Mouse (Mus musculus) embryonic facial prominence, embryonic 12.5 days (tissue): ENCODE data around the gene Slc22a1. TPM values are rescaled to one million over a fixed set of nuclear protein-coding genes. Genes with fewer than 3 reads are reported as not detected.

Source experiments
- ATAC-seq: fragments of 200-750 bp; cut with Nextera tagmentation; 2 replicates; pipeline ENCODE4 v1.8.0; 2017; ENCODE audit not compliant: insufficient number of reproducible peaks, insufficient read depth, low FRiP score, low TSS enrichment
- H3K27ac ChIP-seq: fragments of 300-500 bp; sonication (generic); 2 replicates; pipeline ENCODE4 v1.5.1; 2016; ENCODE audit warnings: mild to moderate bottlenecking
- H3K27me3 ChIP-seq: fragments of 300-500 bp; sonication (generic); 2 replicates; pipeline ENCODE4 v1.6.1; 2016; ENCODE audit warnings: mild to moderate bottlenecking, moderate library complexity
- H3K36me3 ChIP-seq: fragments of 300-500 bp; sonication (generic); 2 replicates; pipeline ENCODE4 v1.6.1; 2016; ENCODE audit warnings: mild to moderate bottlenecking
- H3K4me1 ChIP-seq: fragments of 300-500 bp; sonication (generic); 2 replicates; pipeline ENCODE4 v1.6.1; 2016
- H3K4me2 ChIP-seq: fragments of 300-500 bp; sonication (generic); replicated peaks from 2 replicates; pipeline ENCODE4 v1.6.1; 2016; ENCODE audit warnings: mild to moderate bottlenecking, moderate library complexity
- H3K4me3 ChIP-seq: fragments of 300-500 bp; sonication (generic); 2 replicates; pipeline ENCODE4 v1.5.1; 2016; ENCODE audit warnings: mild to moderate bottlenecking
- H3K9ac ChIP-seq: fragments of 300-500 bp; sonication (generic); 2 replicates; pipeline ENCODE4 v1.6.1; 2016; ENCODE audit warnings: mild to moderate bottlenecking, moderate library complexity
- H3K9me3 ChIP-seq: fragments of 300-500 bp; sonication (generic); 2 replicates; pipeline ENCODE4 v1.6.1; 2016; ENCODE audit warnings: mild to moderate bottlenecking, moderate library complexity
- WGBS: fragments of 180-500 bp; shearing (Covaris S2); methylation state at CpG from one replicate; pipeline ENCODE4 v1.1.7; 2016; 5-methylcytosine and 5-hydroxymethylcytosine counted together
- polyA plus RNA-seq: library from polyadenylated mRNA; unstranded; fragments of >200 nt; fragmentation: Nextera tagmentation; extraction: Ambion mirVana; gene quantifications from 2 replicates; pipeline ENCODE4 v1.2.1, GENCODE M21; 2016

The Slc22a1 gene
- polyA plus RNA-seq, 1 experiment from 2014 or later: 0.08 TPM

GRCm38 (mm10) chr17:12659233-12659632 is 16.4 kb downstream of the Slc22a1 start:
- no peak overlapping the region for H3K4me2 ChIP-seq
- H3K27ac ChIP-seq: no peak overlapping the region
- H3K9ac ChIP-seq: no peak overlapping the region
- ATAC-seq: no peak
- no peak overlapping the region for H3K4me3 ChIP-seq
- H3K9me3 ChIP-seq: no peaks in the 10 kb centered on the region
- H3K36me3 ChIP-seq: no peaks in the 10 kb centered on the region
- H3K27me3 ChIP-seq: 0 out of 2 replicates have a peak, but pooled peaks cover 5% of the 10 kb centered on the region
- H3K4me1 ChIP-seq: no peaks in the 10 kb centered on the region
- 93% methylated on average over 10 of the region's 10 CpGs for WGBS

GRCm38 (mm10) chr17:12658784-12659183 is 16.8 kb downstream of the Slc22a1 start:
- WGBS: 82% methylated on average over 7 of the region's 7 CpGs
- no peaks in the 10 kb centered on the region for H3K9me3 ChIP-seq
- H3K9ac ChIP-seq: no peak overlapping the region
- no peak overlapping the region for H3K27ac ChIP-seq
- H3K27me3 ChIP-seq: 0 out of 2 replicates have a peak, but pooled peaks cover 5% of the 10 kb centered on the region
- no peaks in the 10 kb centered on the region for H3K36me3 ChIP-seq
- no peak overlapping the region for H3K4me3 ChIP-seq
- no peaks in the 10 kb centered on the region for H3K4me1 ChIP-seq
- no peak for ATAC-seq
- no peak overlapping the region for H3K4me2 ChIP-seq

GRCm38 (mm10) chr17:12655826-12656225 is 19.8 kb downstream of the Slc22a1 start:
- H3K9me3 ChIP-seq: no peaks in the 10 kb centered on the region
- ATAC-seq: no peak
- H3K4me2 ChIP-seq: no peak overlapping the region
- no peaks in the 10 kb centered on the region for H3K36me3 ChIP-seq
- no peak overlapping the region for H3K9ac ChIP-seq
- 78% methylated on average over 7 of the region's 7 CpGs for WGBS
- no peak overlapping the region for H3K27ac ChIP-seq
- H3K27me3 ChIP-seq: no peaks in the 10 kb centered on the region
- no peak overlapping the region for H3K4me3 ChIP-seq
- H3K4me1 ChIP-seq: no peaks in the 10 kb centered on the region

- Histone ChIP-seq H3K27me3 (no peaks in the 10 kb centered on the region), H3K9ac (no peak overlapping the region), H3K36me3 (no peaks in the 10 kb centered on the region), H3K4me2 (no peak overlapping the region), H3K27ac (no peak overlapping the region), H3K4me1 (no peaks in the 10 kb centered on the region), H3K9me3 (no peaks in the 10 kb centered on the region), H3K4me3 (no peak overlapping the region)
- 91% methylated on average over 3 of the region's 3 CpGs for WGBS
- no peak for ATAC-seq
These were observed 21.6 kb downstream of the Slc22a1 start for GRCm38 (mm10) chr17:12654061-12654460.

GRCm38 (mm10) chr17:12652604-12653003 is 23.0 kb downstream of the Slc22a1 start:
- ATAC-seq: no peak
- Histone ChIP-seq H3K9ac (no peak overlapping the region), H3K4me1 (no peaks in the 10 kb centered on the region), H3K9me3 (no peaks in the 10 kb centered on the region), H3K4me2 (no peak overlapping the region), H3K4me3 (no peak overlapping the region), H3K36me3 (no peaks in the 10 kb centered on the region), H3K27ac (no peak overlapping the region), H3K27me3 (no peaks in the 10 kb centered on the region)
- WGBS: 90% methylated on average over 11 of the region's 11 CpGs

GRCm38 (mm10) chr17:12645461-12645860 is 30.2 kb downstream of the Slc22a1 start:
- Histone ChIP-seq H3K27me3 (no peaks in the 10 kb centered on the region), H3K4me3 (no peak overlapping the region), H3K4me1 (no peaks in the 10 kb centered on the region), H3K36me3 (no peaks in the 10 kb centered on the region), H3K9me3 (no peaks in the 10 kb centered on the region), H3K27ac (no peak overlapping the region), H3K4me2 (no peak overlapping the region), H3K9ac (no peak overlapping the region)
- ATAC-seq: no peak
- WGBS: 85% methylated on average over 5 of the region's 5 CpGs

- no peaks in the 10 kb centered on the region for H3K9me3 ChIP-seq
- no peak overlapping the region for H3K4me2 ChIP-seq
- ATAC-seq: no peak
- no peaks in the 10 kb centered on the region for H3K4me1 ChIP-seq
- H3K27ac ChIP-seq: no peak overlapping the region
- H3K9ac ChIP-seq: no peak overlapping the region
- WGBS: 78% methylated on average over 4 of the region's 4 CpGs
- H3K4me3 ChIP-seq: no peak overlapping the region
- no peaks in the 10 kb centered on the region for H3K36me3 ChIP-seq
- no peaks in the 10 kb centered on the region for H3K27me3 ChIP-seq
These were observed 34.5 kb downstream of the Slc22a1 start for GRCm38 (mm10) chr17:12641087-12641486.

GRCm38 (mm10) chr17:12639585-12639984 is 36.0 kb downstream of the Slc22a1 start:
- no peaks in the 10 kb centered on the region for H3K27me3 ChIP-seq
- H3K4me1 ChIP-seq: no peaks in the 10 kb centered on the region
- no peak overlapping the region for H3K9ac ChIP-seq
- no peak for ATAC-seq
- H3K9me3 ChIP-seq: no peaks in the 10 kb centered on the region
- no peak overlapping the region for H3K4me2 ChIP-seq
- H3K27ac ChIP-seq: no peak overlapping the region
- no peak overlapping the region for H3K4me3 ChIP-seq
- H3K36me3 ChIP-seq: no peaks in the 10 kb centered on the region
- WGBS: 90% methylated on average over 3 of the region's 3 CpGs

- Histone ChIP-seq H3K4me1 (peaks cover 9% of the 10 kb centered on the region), H3K9me3 (no peaks in the 10 kb centered on the region), H3K36me3 (no peaks in the 10 kb centered on the region), H3K27ac (no peak overlapping the region), H3K4me2 (no peak overlapping the region), H3K9ac (no peak overlapping the region), H3K4me3 (no peak overlapping the region), H3K27me3 (no peaks in the 10 kb centered on the region)
- WGBS: 74% methylated on average over 4 of the region's 4 CpGs
- no peak for ATAC-seq
These were observed 40.8 kb downstream of the Slc22a1 start for GRCm38 (mm10) chr17:12634814-12635213.

GRCm38 (mm10) chr17:12631771-12632600 is 43.6 kb downstream of the Slc22a1 start:
- peaks cover 9% of the 10 kb centered on the region for H3K4me1 ChIP-seq
- no peak overlapping the region for H3K4me2 ChIP-seq
- no peaks in the 10 kb centered on the region for H3K27me3 ChIP-seq
- no peaks in the 10 kb centered on the region for H3K36me3 ChIP-seq
- no peak overlapping the region for H3K4me3 ChIP-seq
- no peaks in the 10 kb centered on the region for H3K9me3 ChIP-seq
- 27% methylated on average over 7 of the region's 7 CpGs for WGBS
- ATAC-seq: no peak
- no peak overlapping the region for H3K9ac ChIP-seq
- no peak overlapping the region for H3K27ac ChIP-seq

GRCm38 (mm10) chr17:12630976-12631730 is 44.5 kb downstream of the Slc22a1 start:
- Histone ChIP-seq H3K9me3 (peaks cover under 1% of the 10 kb centered on the region; the same call in 1 of the 2 replicates), H3K27ac (no peak overlapping the region), H3K4me3 (no peak overlapping the region), H3K36me3 (no peaks in the 10 kb centered on the region), H3K4me1 (peaks cover 9% of the 10 kb centered on the region), H3K27me3 (no peaks in the 10 kb centered on the region), H3K9ac (no peak overlapping the region), H3K4me2 (no peak overlapping the region)
- 15% methylated on average over 6 of the region's 6 CpGs for WGBS
- ATAC-seq: no peak

GRCm38 (mm10) chr17:12627983-12628382 is 47.6 kb downstream of the Slc22a1 start:
- no peaks in the 10 kb centered on the region for H3K27me3 ChIP-seq
- ATAC-seq: no peak
- H3K9me3 ChIP-seq: peaks cover 21% of the 10 kb centered on the region
- no peak overlapping the region for H3K4me3 ChIP-seq
- H3K4me2 ChIP-seq: no peak overlapping the region
- H3K9ac ChIP-seq: no peak overlapping the region
- H3K27ac ChIP-seq: no peak overlapping the region
- no peaks in the 10 kb centered on the region for H3K36me3 ChIP-seq
- peaks cover 9% of the 10 kb centered on the region for H3K4me1 ChIP-seq
- WGBS: 84% methylated on average over 4 of the region's 4 CpGs
